Mouse (Mus musculus) thymus, adult 2 months (tissue): Measurements from ENCODE around the gene Gramd1b.

Source experiments
- CTCF ChIP-seq: fragments of 200-500 bp; IDR thresholded peaks from 2 replicates; pipeline ENCODE4 v1.5.1; 2012; ENCODE audit warnings: mild to moderate bottlenecking, control low read depth, low read length, moderate library complexity, borderline replicate concordance; ENCODE audit not compliant: control insufficient read depth, poor library complexity, insufficient read depth; ENCODE audit errors: extremely low read depth
- POLR2A ChIP-seq: fragments of 200-500 bp; IDR thresholded peaks from 2 replicates; pipeline ENCODE4 v1.6.1; 2012; ENCODE audit warnings: mild to moderate bottlenecking, low read length, control low read depth, moderate library complexity; ENCODE audit not compliant: control insufficient read depth, poor library complexity, insufficient read depth; ENCODE audit errors: extremely low read depth

GRCm38 (mm10) chr9:40317735-40318134, 213.4 kb downstream of the Gramd1b start:
- TF ChIP-seq CTCF: no peak
- TF ChIP-seq POLR2A: no peak
